Mouse (Mus musculus): ENCODE measurements around the gene Cpsf4l.

Gene Cpsf4l

DNA sequence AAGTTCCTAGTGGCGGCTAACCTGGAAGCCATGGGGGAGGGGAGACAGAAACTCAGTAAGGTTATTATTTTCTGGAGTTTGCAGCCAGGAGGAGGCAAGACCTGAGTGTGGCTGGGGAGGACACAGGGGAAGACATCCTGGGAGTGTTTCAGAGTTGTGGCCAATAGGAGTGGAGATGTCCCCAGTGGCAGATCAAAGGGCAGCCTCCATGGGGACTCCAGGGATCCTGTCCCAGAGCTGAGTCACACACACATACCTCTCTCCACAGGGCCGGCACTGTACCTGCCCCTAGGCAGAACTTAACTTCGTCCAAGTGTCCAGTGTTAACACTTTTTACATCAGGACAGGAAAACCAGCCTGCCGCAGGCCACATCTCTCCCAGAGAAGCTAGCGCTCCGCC, 25.3 kb upstream of the Cpsf4l start:
- DNase-seq (ENCODE audit: low spot score) = no peak

DNA sequence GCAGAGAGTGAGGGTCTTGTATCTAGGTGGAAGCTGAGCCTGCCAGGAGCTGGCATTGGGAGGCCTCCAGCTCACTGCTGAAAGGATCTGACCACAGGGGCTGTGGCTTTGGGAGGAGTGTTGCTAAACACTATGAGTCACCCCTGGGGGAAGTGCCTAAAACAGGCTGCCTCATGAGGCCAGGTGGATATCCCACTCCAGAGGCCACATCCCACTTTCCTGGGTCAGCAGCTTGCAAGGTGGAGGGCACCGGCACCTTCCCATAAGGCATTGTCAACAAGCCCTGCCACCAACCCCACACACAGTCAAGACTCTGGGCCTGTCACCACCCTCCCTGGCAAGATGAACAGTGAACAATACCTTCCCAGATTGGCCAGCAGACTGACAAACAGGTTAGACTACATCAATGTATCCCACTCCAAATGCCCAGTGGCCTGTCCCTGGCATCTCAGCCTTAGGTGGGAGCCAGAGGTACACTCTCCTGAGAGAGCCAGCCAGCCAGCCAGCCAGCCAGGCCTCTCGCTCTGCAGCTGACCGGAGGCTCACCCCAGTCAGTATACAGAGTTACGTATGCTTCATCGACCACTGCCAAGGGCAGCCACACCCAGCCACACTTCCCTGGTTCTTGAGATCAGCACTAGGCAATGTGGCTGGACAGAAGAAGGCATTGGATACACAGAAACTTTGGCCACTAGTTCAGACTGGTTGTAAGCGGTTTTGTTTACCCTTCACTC, 24.0 kb upstream of the Cpsf4l start:
- DNase-seq (ENCODE audit: low spot score) = no peak

DNA sequence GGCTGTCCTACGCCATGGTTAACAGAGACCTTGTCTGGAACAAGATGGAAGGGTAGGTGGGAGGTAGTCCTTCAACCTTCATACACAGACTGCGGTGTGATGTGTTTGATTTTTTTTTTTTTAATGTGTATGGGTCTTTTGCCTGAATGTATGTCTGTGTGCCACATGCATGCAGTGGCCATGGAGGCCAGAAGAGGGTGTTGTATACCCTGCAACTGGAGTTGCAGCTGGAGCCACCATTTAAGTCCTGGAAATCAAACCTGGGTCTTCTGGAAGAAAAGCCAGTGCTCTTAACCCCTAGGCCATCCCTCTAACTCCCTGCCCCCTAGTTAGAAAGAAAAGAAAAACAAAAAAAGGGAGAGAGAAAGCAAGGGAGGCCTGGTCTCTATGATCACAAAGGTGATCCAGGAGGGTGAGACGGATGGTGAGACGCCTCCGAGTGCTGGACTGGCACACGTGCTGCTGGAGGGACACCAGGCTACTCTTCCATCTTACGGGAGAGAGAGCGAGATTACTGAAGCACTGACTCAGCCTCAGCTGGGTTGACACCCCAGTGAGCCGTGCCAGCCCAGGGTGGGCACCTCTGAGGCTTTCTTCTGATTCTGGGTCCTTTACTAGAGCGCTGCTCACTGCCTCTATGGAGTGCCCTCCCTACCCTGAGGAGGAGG, 22.3 kb upstream of the Cpsf4l start:
- DNase-seq (ENCODE audit: low spot score) = no peak

DNA sequence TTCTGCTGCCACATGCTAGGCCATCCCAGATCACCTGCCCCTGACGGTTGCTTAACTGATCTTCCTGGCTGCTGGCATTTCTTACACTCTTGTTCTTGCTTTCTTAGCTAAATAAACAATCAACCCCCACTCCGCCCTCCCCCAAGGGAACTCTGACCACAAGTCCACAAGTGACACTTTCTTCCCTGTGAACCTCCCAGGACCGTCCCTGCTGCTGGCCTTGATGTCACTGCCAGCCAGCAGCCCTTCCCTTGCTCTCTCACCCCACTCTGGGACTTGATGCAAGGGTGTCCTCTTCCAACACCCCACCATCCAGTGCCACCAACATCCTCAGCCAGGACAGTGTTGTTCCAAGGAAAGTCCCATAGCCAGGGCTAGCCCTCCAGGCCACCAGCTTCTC, 21.1 kb upstream of the Cpsf4l start:
- no peak for DNase-seq (ENCODE audit: low spot score)

DNA sequence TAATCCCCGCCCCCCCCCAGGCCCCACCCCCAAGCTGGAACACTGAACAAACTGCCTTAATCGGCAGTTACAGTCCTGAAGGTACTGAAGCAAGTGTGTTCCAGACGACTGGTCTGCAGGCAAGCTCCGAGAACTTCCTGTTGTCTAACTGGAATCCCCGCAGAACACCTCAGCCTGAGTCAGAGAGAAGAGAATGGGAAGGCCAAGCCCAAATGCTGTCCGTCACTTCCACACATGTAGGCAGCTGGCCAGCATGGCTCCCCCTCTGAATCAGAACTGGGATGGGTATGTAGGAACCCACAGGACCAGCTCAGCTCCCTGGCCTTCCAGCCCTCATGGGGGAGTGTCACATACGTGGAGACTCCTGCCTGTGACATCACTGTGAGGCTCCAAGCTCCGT, 20.1 kb upstream of the Cpsf4l start:
- DNase-seq (ENCODE audit: low spot score) = no peak

DNA sequence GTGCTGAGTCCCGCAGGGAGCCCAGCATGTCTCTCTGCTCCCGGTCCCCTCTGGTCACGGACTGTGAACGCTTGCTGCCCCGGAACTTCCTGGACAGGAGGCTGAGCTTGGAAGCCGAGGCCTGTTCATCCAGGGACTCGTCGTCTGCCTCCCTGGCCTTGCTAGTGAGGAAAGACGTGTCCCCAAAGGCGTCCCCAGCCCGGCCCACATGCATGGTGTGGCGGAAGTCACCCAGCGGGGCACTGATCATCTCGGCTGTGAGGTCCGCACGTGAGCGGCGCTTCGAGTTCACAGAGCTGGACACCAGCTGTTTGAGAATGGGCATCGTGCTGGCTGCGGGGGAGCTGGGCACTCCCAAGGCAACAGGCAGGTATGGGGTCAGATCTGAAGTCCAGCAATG, 19.4 kb upstream of the Cpsf4l start:
- DNase-seq (ENCODE audit: low spot score) = no peak

DNA sequence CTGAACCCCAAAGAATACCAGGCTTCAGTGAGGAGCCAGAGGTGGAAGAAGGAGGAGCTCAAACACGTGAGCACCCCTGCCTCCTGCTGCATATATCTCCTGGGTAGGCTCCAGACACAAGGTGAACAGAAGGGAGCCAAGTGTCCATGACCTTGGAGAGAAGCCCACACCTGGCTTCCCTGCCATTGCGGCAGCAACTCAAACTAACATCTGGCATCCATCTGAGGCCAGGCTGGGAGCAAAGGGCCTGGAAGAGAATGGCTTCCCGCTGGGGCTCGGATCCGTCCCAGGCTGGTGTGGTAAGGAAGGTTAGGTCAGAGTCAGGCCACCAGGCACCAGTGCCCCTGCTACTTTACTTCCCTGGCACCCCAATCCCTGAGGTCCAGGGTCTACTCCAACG, 18.2 kb upstream of the Cpsf4l start:
- DNase-seq (ENCODE audit: low spot score) = no peak

DNA sequence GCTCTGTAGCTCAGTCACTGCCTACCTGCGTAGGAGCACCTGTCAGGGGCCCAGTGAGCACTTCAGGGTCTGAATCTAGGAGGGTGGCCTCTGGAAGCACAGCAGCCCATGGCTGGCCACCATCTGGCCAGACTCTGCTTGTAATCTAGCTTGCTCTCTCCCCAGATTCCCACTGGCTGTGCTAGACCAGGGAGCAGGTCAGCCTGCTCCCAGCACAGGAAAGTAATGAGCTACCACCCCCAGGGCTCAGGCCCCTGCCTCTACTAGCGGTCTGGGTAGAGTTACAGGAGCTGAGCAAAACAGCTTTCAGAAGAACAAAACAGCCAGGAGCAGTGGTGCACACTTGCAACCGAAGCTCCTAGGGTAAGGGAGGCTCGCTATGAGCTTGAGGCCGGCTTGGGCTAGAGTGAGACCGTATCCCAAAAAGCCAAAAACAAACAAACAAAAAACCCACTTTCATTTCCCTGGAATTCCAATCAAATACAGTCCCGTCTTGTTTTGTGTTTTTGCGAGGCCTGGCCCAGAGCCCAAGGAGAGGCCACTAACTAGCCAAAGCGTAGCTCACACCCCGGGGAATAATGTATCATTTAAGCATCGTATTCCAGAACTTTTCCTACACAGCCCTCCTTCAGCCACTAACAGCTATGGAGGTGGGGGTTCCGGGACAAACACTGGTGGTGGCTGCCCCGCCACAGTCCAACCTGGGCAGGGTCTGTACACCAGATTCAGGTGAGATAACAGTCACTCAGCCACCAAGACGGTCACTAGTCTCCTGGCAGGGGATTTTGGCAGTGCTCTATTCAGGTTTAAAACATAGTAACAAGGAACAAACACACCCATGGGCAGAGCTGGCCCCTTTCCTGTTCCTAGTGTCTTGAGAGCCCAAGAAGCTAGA, 17.4 kb upstream of the Cpsf4l start:
- no peak for DNase-seq (ENCODE audit: low spot score)

DNA sequence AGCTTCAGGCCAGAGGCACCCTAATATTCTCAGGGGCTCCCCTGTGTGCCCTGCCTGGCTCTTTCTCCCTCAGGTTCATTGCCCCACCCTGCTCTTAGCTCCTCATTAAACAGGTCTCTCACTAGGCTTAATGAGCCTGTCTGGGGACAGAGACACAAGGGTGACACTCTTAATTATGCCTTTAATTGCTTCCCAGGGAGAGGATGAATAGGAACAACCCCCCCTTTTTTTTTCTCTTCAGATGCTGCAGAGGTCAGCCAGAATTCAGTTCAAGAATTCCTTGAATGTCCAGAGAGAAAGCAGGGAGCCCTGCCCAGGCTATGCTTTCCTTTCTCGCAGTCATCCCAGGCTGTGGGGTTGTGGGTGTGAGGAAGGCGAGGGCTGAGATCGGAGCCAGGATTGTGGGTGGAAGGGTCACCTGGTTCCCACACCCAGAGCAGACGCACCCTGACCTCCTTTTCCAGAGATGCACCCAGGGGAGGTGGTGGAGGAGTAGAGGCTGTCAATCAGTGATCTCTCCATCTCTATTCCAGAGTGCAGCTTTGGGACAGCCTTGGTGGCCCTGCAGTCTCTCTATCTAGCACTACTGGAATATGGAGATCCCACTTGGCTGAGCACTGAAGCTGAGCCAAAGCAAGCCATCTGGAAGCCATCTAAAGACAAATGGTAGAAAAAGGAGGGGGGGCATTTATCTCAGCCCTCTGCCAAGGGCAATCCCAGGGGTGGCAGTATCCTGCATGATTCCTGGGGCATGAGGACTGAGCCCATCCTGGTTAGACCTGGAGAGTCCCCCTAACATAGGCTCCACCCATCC, 15.6 kb upstream of the Cpsf4l start:
- no peak for DNase-seq (ENCODE audit: low spot score)

DNA sequence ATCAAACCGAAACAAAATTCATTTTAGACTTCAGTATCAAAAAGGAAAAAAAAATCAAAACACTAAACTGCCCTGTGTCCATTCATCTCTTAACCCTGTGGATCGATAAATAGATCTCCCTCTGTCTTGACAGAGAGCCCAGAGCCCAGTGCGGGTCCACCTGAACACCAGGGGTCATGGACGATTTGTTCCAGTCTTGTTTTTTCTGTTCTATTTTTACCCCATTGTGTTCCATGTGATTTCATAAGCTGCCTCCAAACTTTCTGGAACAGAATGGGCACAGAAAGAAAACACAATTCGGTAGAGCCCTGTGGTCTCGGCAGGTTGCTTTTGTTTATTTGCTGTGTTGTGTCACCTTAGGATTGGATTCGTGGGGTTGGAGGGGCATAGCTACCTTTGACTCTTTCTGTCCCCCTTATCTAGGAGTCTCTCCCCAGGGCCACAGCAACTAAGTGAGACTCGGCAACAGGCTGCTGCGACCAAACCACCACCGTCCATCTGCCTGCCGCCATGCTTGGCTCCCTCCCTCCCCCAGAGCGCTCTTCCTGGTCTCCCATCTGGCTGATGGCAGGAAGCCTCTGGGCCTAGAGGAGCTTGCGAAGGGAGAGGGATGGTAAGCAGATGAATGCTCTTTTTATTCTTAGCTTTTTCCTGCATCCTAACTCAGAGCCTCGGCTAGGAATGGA, 12.7 kb upstream of the Cpsf4l start:
- no peak for DNase-seq (ENCODE audit: low spot score)

DNA sequence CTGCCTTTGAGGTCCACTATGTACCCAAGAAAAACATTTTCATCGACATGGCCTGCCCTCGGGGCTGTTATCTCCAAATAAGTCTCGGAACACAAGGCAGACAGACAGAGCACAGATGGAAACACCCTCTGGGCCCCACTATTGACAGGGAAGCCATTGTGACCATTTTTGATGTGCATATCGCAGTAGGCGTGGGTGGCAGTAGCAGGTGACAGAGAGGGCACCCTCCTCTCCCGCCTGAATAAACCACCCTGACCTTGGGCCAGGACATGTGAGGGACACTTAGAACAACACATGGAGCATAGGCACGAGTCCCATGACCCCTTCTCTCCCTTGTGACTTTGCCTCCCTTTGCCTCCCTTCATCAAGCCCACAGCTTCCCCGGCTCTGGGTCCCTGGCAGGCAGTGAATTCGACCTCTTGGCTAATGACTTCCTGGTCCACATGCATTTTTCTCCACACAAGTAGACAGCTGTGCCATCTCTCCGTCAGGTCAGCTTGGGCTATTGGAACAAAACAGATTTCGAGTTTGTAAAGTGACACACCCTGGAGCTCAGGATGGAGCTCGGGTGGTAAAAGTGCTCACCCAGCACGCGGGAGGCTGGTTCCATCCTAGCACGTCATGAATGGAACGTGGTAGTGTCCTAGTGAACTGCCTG, 8.1 kb upstream of the Cpsf4l start:
- no peak for DNase-seq (ENCODE audit: low spot score)

DNA sequence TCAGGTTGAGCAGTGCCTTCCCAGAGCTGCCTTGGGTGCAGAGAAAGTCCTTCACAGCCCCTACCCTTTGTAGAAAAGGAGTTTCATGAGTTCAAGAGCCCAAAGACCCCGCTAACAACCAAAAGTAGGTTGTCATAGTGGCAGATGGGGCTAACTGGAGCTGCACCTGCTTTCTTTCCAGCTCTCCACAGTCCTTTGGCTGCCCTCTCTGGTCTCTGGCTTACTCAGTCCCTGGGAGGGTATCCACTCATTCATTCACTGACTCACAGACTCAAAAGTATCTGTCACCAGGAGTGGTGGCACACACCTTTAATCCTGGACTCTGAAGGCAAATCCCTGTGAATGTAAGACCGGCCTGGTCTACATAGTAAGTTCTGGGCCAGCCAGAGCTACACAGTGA, 6.3 kb upstream of the Cpsf4l start:
- no peak for DNase-seq (ENCODE audit: low spot score)

DNA sequence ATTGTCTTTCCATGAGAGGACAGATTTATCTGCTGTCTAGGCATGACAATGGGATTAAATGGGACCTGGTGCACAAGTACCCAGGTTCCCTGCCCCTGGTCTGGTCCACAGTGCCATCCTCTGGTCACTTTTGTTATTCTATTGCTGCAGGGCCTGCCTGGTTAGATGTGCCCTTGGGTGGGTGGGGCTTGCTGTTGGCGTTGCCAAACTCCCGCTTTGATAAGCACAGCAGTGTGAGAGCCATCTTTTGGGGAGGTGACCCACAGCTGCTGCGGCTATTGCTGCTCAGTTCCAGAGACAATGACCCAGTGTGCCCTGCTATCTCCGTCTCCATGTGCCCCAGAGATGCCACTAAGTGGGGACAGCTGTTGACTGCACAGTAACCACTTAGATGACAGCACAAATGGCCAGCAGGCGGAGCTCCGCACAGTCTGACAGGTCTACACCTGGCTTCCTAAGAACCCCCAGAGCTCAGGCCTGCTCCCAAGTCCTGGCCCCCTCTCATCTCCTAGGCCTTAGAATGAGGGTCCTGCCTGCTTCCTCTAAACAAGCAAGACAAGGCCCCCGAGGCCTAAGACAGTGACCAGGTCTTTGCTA, 5.4 kb upstream of the Cpsf4l start:
- DNase-seq (ENCODE audit: low spot score) = peak; percentile 76

DNA sequence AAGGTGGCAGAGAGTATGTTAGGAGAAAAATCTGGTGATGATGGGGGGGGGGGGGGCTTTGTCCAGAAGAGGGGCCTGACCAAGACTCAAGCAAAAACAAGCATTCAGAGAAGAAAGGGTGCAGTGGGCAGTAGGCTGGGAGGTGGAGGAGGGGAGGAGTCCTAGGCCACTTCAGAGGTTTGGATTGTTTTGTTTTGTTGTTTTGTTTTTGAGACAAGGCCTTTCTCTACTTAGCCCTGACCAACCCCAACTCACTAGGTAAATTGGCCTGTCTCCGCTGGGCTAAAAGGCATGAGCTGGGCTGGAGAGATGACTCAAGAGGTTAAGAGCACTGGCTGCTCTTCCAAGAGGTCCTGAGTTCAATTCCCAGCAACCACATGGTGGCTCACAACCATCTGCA, 1.2 kb upstream of the Cpsf4l start:
- no peak for DNase-seq (ENCODE audit: low spot score)

DNA sequence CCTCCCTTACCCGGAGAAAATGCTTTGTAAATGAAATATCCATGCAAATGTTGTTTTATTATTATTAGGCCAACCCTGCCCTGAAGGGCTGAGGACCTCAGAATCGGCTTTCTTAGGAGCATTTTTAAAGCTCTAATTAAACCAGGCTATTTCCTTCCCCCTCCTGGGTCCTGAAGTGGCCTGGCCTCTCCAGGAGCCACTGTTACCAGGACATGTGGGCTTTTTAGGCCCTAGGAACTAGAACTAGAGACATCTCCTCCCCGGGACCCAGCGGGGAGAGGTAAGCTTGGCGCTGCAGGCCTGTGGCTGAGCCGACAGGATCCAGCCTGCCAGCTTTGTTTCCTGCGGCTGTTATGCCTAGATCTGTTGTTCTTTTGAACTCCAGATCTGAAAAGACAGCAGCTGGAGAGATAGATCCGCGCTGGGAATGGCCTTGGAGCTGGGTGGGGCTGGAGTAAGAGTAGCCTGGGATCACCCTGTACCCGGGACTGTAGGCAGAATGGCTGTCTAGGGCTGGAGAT, 500 bp upstream of the Cpsf4l start:
- DNase-seq (ENCODE audit: low spot score) = no peak

DNA sequence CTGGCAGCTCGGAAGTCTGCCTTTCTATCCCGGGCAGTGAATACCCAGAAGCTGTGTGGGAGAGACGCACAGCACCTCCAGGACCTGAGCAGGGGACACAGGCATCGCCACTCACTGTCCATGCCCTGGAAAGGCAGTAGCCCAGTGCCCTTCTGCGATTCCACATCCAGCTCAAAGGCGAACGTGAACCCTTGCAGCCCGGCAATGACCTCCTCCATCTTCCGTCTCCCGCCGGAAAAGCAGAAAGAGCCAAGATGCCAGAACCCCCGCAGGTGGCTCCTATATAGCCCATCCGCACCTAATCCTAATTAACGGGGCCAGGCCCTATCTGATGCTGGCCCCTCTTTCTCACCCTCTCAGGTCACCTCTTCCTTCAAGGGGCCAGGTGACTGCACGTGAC, 545 bp downstream of the Cpsf4l start:
- DNase-seq (ENCODE audit: low spot score) = no peak

DNA sequence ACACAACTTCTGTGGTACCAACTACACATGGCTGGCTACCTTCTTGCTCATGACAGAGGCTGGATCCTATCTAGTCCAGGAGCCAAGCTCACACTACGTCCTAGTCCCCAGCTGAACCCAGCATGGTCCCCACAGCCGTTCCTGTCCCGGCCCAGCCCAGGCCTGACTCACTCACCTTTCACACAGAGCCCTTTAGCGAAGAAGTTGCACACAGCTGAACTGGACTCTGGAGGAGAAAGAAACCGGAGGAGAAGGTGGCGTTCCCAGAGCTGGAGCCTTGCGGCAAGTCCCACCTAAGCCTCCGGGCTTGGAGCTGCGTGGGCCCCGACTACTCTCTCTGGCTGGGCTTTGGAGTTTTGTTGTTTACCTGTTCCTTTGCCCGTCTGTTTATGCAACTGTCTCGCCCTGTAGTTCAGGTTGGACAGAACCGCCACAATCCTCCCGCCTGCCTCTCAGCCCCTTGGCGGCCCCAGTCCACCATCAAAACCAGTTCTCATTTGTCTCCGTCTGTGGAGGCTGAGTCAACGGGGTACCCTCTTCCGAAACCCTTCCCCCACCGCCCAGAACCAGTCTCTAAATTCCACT, 1.1 kb downstream of the Cpsf4l start:
- no peak for DNase-seq (ENCODE audit: low spot score)

DNA sequence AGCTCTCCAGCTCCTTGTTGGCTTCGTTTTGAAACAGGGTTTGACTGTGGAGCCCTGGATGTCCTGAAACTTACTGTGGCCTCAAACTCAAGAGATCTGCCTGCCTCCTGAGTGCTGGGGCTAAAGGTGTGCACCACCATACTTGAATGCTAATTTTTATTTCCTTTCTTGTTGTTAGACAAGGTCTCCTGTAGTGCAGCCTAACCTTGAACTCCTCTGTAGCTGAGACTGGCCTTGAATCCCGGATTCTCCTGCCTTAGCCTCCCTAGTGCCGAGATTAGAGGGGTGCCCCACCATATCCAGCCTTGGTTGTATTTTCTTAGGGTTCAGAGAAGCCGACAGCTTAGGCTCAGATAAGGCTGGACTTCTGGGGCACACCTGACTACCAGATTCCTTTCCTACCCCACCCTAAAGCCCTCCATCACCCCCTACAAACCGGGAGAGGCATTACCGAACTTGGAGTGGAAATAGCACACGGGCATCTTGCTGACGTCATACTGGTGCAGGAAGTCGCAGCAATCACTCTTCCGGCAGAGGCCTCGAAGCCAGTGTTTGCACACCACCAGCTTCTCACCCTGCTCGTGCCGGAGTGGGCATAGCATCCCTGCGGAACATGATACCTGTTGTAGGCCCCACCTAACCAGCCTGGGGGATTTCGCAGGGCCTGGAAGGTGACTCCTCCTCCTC, 3.7 kb downstream of the Cpsf4l start:
- no peak for DNase-seq (ENCODE audit: low spot score)

DNA sequence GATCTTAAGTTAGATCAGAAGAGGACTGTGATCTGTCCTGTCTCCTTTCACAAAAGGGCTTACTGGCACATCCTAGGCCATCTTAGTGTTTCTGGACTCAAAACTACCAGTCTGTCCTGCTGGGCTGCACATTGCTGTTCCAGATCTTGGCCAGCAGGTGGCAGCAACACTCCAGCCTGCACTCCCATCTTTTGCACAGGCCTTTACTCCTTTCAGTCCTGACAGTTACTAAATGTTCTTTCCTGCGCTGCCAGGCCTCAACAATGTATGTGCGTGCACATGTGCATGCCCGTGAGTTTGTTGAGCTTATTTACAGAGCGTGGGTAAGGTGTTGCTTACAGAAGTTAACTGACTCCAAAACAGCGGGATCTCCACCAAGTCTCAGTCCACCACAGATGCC, 6.1 kb downstream of the Cpsf4l start:
- peak; percentile 85 for DNase-seq (ENCODE audit: low spot score)
